Mouse (Mus musculus) lung, embryonic 15.5 days (tissue): ENCODE results near the gene Prune2. TPM values are rescaled to one million over a fixed set of nuclear protein-coding genes. Genes with fewer than 3 reads are reported as not detected.

Experiments used
- ATAC-seq: fragments of 200-750 bp; cut with Nextera tagmentation; 2 replicates; pipeline ENCODE4 v1.8.0; 2017; ENCODE audit warnings: moderate number of reproducible peaks, borderline replicate concordance; ENCODE audit not compliant: low FRiP score, low TSS enrichment; ENCODE audit errors: extremely low read depth
- H3K27ac ChIP-seq: fragments of 300-500 bp; sonication (generic); 2 replicates; pipeline ENCODE4 v1.5.1; 2015; ENCODE audit warnings: moderate library complexity, mild to moderate bottlenecking, inconsistent platforms
- H3K27me3 ChIP-seq: fragments of 300-500 bp; sonication (generic); 2 replicates; pipeline ENCODE4 v1.6.1; 2015; ENCODE audit warnings: inconsistent platforms
- H3K36me3 ChIP-seq: fragments of 300-500 bp; sonication (generic); 2 replicates; pipeline ENCODE4 v1.6.1; 2015; ENCODE audit warnings: inconsistent platforms
- H3K4me1 ChIP-seq: fragments of 300-500 bp; sonication (generic); 2 replicates; pipeline ENCODE4 v1.6.1; 2015; ENCODE audit warnings: inconsistent platforms
- H3K4me2 ChIP-seq: fragments of 300-500 bp; sonication (generic); 2 replicates; pipeline ENCODE4 v1.6.1; 2015; ENCODE audit warnings: inconsistent platforms, mild to moderate bottlenecking, moderate library complexity
- H3K4me3 ChIP-seq: fragments of 300-500 bp; sonication (generic); 2 replicates; pipeline ENCODE4 v1.5.1; 2015; ENCODE audit warnings: mild to moderate bottlenecking, inconsistent platforms
- H3K9ac ChIP-seq: fragments of 300-500 bp; sonication (generic); 2 replicates; pipeline ENCODE4 v1.6.1; 2015; ENCODE audit warnings: inconsistent platforms
- H3K9me3 ChIP-seq: fragments of 300-500 bp; sonication (generic); 2 replicates; pipeline ENCODE4 v1.6.1; 2016; ENCODE audit warnings: inconsistent platforms
- WGBS: fragments of 180-500 bp; shearing (Covaris S2); methylation state at CpG from one replicate; pipeline ENCODE4 v1.1.7; 2015; 5-methylcytosine and 5-hydroxymethylcytosine counted together
- polyA plus RNA-seq: library from polyadenylated mRNA; unstranded; fragments of >200 nt; fragmentation: Nextera tagmentation; extraction: Ambion mirVana; gene quantifications from 2 replicates; pipeline ENCODE4 v1.2.1, GENCODE M21; 2015

Gene Prune2
- polyA plus RNA-seq, 1 experiment from 2014 or later = 1.3 TPM

DNA sequence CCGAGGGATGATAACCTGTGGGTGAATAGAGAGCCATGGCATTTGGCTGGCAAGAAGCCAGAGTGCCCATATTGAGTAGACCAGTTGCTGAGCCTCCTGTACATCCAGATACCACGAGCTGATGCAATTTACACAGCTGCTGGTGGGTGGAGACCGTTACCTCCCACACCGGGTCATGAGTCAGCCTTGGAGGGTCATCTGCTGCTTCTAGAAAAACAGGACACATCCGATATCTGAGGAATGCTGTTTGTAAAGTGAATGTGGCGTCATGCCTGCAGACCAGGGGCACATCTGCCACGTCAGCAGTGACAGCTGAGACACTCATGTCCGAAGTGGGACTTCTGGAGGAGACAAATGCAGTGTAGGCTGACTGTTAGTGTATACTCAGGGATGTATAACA, 3.6 kb downstream of the Prune2 start:
- ATAC-seq = no peak
- Histone ChIP-seq H3K27me3 (peaks cover 22% of the 10 kb centered on the region), H3K4me3 (no peak overlapping the region), H3K4me2 (no peak overlapping the region), H3K9me3 (no peaks in the 10 kb centered on the region), H3K36me3 (no peaks in the 10 kb centered on the region), H3K9ac (no peak overlapping the region), H3K4me1 (peaks cover 17% of the 10 kb centered on the region), H3K27ac (no peak overlapping the region)
- 25% methylated on average over 8 of the region's 8 CpGs for WGBS

DNA sequence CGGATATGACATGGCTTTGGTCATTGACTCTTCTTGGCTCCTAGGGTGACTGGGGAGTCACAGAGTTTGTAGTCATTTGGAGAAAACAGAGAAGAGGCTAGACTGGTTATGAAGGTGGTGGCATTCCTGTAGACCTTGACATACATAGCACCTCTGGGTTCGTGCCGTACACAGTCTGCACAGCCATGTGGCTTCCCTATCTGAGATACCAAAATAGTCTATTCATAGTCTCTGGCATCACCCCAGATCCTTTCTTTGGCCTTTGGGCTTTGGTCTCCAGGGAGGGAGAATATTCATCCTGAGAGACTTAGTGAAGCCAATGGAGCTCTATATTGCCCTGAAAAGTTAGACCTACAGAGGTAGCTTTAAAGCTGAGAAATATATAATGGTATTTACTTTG, 5.1 kb downstream of the Prune2 start:
- no peak overlapping the region for H3K9ac ChIP-seq
- WGBS = 82% methylated on average over 3 of the region's 3 CpGs

DNA sequence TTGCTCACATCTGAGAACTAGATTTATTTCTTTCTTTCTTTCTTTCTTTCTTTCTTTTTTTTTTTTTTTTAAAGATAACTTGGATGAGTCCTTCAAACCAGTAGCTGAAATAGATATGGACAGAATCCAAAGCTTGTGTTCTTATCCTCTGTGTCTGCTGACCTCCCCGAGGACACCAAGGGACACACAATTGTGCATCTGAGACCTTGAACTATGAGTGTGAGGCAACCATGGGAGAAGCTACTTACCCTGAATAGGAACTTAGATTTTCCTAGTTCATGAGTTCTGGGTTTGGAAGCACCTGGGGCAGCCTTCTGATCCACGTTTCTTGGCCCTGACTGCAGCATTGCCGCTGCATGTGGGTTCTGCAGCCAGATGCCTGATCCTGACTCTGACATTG, 7.3 kb downstream of the Prune2 start:
- Histone ChIP-seq H3K9me3 (no peaks in the 10 kb centered on the region), H3K27me3 (0 out of 2 replicates have a peak, but pooled peaks cover 4% of the 10 kb centered on the region), H3K27ac (no peak overlapping the region), H3K36me3 (no peaks in the 10 kb centered on the region), H3K9ac (no peak overlapping the region), H3K4me2 (no peak overlapping the region), H3K4me3 (no peak overlapping the region), H3K4me1 (no peaks in the 10 kb centered on the region)
- ATAC-seq = no peak
- WGBS = 69% methylated on average over 3 of the region's 3 CpGs

More for the DNA sequence above, 5.1 kb downstream of the Prune2 start:
- no peak overlapping the region for H3K4me3 ChIP-seq
- no peak for ATAC-seq
- peaks cover 12% of the 10 kb centered on the region for H3K4me1 ChIP-seq
- H3K36me3 ChIP-seq = no peaks in the 10 kb centered on the region
- no peak overlapping the region for H3K27ac ChIP-seq
- no peak overlapping the region for H3K4me2 ChIP-seq
- no peaks in the 10 kb centered on the region for H3K9me3 ChIP-seq
- peaks cover 16% of the 10 kb centered on the region for H3K27me3 ChIP-seq

DNA sequence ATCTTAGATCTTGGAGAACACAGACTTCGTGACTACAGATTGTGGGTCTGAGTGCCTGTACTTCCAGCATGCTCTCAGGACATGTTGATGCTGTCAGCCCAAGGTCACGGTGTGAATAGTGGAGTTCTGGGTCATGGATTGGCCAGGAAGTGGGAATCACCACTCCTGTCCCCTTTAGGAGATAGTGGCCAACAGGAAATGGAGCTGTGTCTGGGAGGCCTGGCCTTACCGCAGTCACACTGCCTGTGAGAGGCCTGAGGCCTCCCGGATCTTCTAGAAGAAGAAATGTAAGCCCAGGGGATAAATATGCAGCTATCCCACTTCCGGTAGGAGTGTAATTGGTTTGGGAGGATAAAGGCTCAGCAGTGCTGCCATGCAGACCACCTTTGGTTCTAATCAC, 12.8 kb downstream of the Prune2 start:
- no peak overlapping the region for H3K4me3 ChIP-seq
- H3K4me1 ChIP-seq = no peaks in the 10 kb centered on the region
- no peaks in the 10 kb centered on the region for H3K9me3 ChIP-seq
- ATAC-seq = no peak
- H3K27me3 ChIP-seq = no peaks in the 10 kb centered on the region
- no peak overlapping the region for H3K9ac ChIP-seq
- H3K27ac ChIP-seq = no peak overlapping the region
- no peak overlapping the region for H3K4me2 ChIP-seq
- WGBS = 75% methylated on average over 5 of the region's 5 CpGs
- no peaks in the 10 kb centered on the region for H3K36me3 ChIP-seq

DNA sequence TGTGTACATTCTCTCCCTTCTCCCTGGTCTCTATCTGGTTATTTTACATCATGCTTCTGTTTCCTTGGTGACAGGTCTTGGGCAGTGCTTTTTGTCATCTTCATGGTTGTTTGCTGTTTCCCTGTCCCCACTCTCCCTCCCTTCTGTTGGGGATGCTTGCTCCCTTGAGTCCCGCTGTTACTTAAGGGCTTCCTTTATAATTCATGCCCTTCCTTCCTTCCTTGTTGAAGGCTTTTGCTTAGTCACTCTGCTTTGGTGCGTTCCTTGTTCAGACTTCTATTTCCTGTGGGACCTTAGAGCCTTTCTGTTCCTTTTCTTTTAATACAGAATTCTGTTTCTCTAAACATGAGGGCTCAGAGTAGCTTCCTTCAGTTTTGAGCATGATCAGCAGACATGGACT, 14.7 kb downstream of the Prune2 start:
- Histone ChIP-seq H3K27me3 (no peaks in the 10 kb centered on the region), H3K4me2 (no peak overlapping the region), H3K4me1 (no peaks in the 10 kb centered on the region), H3K9me3 (no peaks in the 10 kb centered on the region), H3K4me3 (no peak overlapping the region), H3K27ac (no peak overlapping the region), H3K9ac (no peak overlapping the region), H3K36me3 (no peaks in the 10 kb centered on the region)
- no peak for ATAC-seq
- 58% methylated on average over 2 of the region's 2 CpGs for WGBS

DNA sequence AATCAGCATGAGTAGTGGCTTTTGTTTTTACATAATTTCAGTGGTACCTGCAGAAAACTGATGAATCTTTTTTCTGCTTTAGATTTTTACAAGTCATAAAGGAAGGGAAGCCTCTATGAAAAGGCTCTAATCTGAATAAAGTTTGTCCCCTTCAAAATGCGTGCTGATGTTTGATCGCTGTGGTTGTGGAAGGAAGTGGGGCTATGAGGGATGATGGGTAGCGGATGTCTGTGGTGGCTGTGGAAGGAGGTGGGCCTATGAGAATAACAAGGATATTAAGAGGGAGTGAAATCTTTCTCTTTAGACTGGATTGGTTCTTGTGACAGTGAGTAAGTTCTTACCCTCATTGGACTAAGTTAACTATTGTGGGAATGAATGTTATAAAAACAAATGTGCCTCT, 23.0 kb downstream of the Prune2 start:
- 91% methylated on average over 3 of the region's 3 CpGs for WGBS
- Histone ChIP-seq H3K36me3 (no peaks in the 10 kb centered on the region), H3K4me3 (no peak overlapping the region), H3K9ac (no peak overlapping the region), H3K4me2 (no peak overlapping the region), H3K4me1 (no peaks in the 10 kb centered on the region), H3K27me3 (no peaks in the 10 kb centered on the region), H3K9me3 (no peaks in the 10 kb centered on the region), H3K27ac (no peak overlapping the region)
- no peak for ATAC-seq

DNA sequence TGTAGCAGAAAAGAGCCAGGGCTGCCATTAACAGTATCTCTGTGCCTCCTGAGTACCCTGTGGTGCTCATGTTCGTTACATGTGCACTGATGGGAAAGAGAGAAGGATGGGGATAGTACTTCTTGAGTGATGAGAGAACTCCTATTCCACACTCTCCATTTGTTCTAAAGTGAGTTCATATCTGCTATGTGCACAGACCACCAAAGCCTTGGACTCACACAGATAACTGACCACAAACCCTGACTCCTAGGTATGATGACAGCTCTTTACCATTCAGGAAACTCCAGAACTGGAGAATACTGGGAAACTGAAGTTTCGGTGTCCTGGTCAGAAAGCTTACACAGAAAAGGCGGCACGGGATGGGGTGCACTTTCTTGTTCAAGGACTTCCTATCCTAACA, 25.8 kb downstream of the Prune2 start:
- H3K4me2 ChIP-seq = no peak overlapping the region
- WGBS = 80% methylated on average over 4 of the region's 4 CpGs
- H3K4me3 ChIP-seq = no peak overlapping the region
- no peaks in the 10 kb centered on the region for H3K27me3 ChIP-seq
- no peak for ATAC-seq
- no peak overlapping the region for H3K27ac ChIP-seq
- no peaks in the 10 kb centered on the region for H3K36me3 ChIP-seq
- H3K9ac ChIP-seq = no peak overlapping the region
- H3K9me3 ChIP-seq = no peaks in the 10 kb centered on the region
- H3K4me1 ChIP-seq = no peaks in the 10 kb centered on the region

DNA sequence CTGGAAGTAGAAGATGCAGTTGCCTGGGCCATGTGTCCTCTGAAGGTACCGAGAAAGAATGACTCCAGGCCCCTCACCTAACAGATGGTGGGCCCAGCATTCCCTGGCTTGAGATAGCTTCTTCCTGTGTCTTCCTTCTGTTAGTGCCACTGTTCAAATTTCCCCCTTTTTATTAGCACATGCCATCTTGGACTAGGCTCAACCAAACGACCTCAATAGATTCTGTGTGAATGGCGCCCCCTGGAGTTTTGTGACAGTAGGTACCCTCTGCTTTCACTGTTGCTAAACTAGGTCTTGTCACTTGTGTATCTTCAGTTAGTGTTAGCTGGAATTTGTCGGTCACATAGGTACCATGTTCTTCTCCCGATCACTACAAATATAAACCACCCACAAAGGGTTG, 29.0 kb downstream of the Prune2 start:
- Histone ChIP-seq H3K4me3 (no peak overlapping the region), H3K36me3 (no peaks in the 10 kb centered on the region), H3K27ac (no peak overlapping the region), H3K9ac (no peak overlapping the region), H3K9me3 (no peaks in the 10 kb centered on the region), H3K4me1 (no peaks in the 10 kb centered on the region), H3K27me3 (no peaks in the 10 kb centered on the region), H3K4me2 (no peak overlapping the region)
- 47% methylated on average over 5 of the region's 5 CpGs for WGBS
- no peak for ATAC-seq

DNA sequence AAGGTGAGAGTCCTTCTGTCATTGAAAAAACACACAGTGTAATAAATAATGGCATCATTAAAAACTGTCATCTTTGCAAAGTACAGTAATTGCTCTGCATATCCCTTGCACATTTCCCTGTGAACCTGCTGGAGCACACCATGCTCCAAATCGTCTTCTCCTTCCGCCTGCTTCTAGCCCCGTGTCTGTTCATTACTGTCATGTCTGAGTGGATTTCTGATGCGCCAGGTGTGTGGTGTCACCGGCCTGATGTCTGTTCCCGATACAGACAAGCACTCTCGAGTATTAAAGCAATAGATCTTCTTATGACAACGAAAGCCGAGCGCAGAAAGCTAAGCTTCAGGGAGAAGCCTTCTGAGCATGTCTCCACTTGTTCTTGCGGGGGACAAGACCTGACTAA, 32.1 kb downstream of the Prune2 start:
- no peak overlapping the region for H3K4me3 ChIP-seq
- H3K4me2 ChIP-seq = no peak overlapping the region
- no peak overlapping the region for H3K9ac ChIP-seq
- H3K36me3 ChIP-seq = no peaks in the 10 kb centered on the region
- H3K4me1 ChIP-seq = no peaks in the 10 kb centered on the region
- H3K27ac ChIP-seq = no peak overlapping the region
- H3K9me3 ChIP-seq = no peaks in the 10 kb centered on the region
- no peak for ATAC-seq
- H3K27me3 ChIP-seq = no peaks in the 10 kb centered on the region
- 68% methylated on average over 11 of the region's 11 CpGs for WGBS

DNA sequence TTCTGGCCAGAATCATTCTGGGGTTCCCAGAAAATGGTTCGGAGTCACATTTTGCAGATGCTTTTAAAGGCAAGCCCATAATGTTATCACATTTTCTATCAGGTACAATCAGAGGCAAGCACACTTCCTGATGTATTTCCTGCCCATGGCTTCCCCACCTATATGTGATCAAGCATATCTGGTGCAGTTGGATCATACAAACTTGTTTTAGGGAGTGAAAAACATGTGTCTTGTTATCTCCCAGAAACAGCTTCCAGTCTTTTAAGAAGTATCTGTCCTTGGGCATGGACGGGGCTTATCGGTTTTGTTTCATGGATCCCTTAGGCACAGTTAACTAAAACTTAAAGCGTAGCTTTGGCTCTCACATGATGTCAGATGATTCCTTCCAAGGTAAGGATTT, 36.2 kb downstream of the Prune2 start:
- WGBS = 76% methylated on average over 4 of the region's 4 CpGs
- H3K9me3 ChIP-seq = no peaks in the 10 kb centered on the region
- H3K27ac ChIP-seq = no peak overlapping the region
- no peaks in the 10 kb centered on the region for H3K36me3 ChIP-seq
- no peak overlapping the region for H3K4me3 ChIP-seq
- no peaks in the 10 kb centered on the region for H3K4me1 ChIP-seq
- H3K27me3 ChIP-seq = no peaks in the 10 kb centered on the region
- H3K4me2 ChIP-seq = no peak overlapping the region
- ATAC-seq = no peak
- H3K9ac ChIP-seq = no peak overlapping the region

DNA sequence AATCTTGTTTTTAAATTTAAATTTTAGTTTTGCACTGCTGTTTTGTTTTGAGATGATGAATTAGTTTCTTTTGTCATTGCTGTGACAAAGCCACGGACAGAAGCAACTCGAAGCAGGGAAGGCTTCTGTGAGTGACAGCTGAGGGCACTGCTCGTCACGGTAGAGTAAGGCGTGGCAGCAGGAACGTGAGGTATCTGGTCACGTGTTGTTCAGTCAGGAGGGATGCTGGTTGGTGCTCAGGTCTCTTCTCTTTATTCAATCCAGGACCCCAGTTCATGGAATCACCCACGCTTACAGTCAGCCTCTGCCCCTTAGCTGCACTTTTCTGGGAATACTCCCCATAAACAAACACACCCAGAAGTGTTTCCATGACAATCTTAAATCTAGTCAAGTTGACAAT, 38.3 kb downstream of the Prune2 start:
- no peaks in the 10 kb centered on the region for H3K36me3 ChIP-seq
- H3K9me3 ChIP-seq = no peaks in the 10 kb centered on the region
- no peak overlapping the region for H3K27ac ChIP-seq
- no peak for ATAC-seq
- H3K27me3 ChIP-seq = no peaks in the 10 kb centered on the region
- H3K4me1 ChIP-seq = no peaks in the 10 kb centered on the region
- no peak overlapping the region for H3K4me2 ChIP-seq
- H3K4me3 ChIP-seq = no peak overlapping the region
- no peak overlapping the region for H3K9ac ChIP-seq
- WGBS = 74% methylated on average over 8 of the region's 8 CpGs

DNA sequence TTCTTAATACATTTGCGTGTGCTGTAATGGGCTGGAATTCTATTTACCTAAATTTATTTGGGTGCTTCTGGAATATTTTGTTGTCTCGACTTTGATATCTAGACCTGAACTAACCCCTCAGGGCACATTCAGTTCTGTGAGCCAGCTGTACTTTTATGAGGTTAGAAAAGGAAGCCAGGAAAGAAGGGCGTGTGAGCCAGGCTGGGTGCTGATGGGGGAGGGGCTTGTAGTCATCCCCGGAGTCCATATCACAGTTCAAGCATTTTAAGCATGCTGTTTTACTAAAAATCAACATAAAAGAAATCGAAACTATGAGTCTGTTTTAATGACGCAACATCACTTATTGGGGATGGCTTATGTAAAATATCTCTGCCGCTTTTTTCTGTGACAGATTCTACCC, 42.0 kb downstream of the Prune2 start:
- WGBS = 66% methylated on average over 7 of the region's 7 CpGs
- Histone ChIP-seq H3K27me3 (no peaks in the 10 kb centered on the region), H3K9ac (no peak overlapping the region), H3K36me3 (no peaks in the 10 kb centered on the region), H3K4me1 (no peaks in the 10 kb centered on the region), H3K4me3 (no peak overlapping the region), H3K9me3 (no peaks in the 10 kb centered on the region), H3K4me2 (no peak overlapping the region), H3K27ac (no peak overlapping the region)
- no peak for ATAC-seq

DNA sequence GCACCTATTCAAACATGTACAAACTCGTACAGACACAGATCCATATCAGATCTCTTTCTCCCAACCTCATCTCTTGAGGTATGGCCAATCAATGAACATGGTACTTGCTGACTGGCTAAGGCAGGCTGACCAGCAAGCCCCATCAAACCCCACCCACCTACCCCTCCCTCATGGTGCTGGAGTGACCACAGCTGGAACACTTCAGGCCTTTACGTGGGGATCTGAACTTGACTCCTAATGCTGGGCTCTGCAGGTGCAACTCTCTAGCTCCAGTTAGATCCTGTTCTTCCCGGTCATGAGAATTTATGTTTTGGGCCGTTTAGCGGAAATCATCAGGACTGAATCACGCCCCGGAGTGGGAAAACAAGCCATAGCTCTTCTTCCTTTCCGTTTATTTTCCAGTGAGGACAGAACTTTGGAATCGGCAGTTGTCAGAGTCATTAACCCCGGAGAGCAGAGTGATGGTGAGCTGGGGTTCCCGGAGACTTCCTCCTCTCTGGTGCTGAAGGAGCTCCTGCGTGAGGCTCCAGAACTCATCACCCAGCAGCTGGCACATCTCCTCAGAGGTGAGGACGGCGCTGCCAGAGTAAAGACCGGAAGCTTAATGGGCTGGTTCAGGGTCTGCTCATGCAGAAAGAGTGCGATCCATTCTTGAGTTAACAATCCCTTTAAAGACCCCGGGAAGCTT, 50.4 kb downstream of the Prune2 start:
- H3K9ac ChIP-seq = no peak overlapping the region
- no peaks in the 10 kb centered on the region for H3K9me3 ChIP-seq
- H3K27me3 ChIP-seq = no peaks in the 10 kb centered on the region
- H3K27ac ChIP-seq = no peak overlapping the region
- 48% methylated on average over 17 of the region's 17 CpGs for WGBS
- ATAC-seq = no peak
- no peak overlapping the region for H3K4me3 ChIP-seq
- peaks cover 8% of the 10 kb centered on the region for H3K4me1 ChIP-seq
- no peak overlapping the region for H3K4me2 ChIP-seq
- H3K36me3 ChIP-seq = no peaks in the 10 kb centered on the region
